Mouse (Mus musculus): ENCODE results near the gene Crk. TPM values are rescaled to one million over a fixed set of nuclear protein-coding genes. Genes with fewer than 3 reads are reported as not detected.

Crk gene
- polyA plus RNA-seq, 1 experiment from 2014 or later, result 53.6 TPM

DNA sequence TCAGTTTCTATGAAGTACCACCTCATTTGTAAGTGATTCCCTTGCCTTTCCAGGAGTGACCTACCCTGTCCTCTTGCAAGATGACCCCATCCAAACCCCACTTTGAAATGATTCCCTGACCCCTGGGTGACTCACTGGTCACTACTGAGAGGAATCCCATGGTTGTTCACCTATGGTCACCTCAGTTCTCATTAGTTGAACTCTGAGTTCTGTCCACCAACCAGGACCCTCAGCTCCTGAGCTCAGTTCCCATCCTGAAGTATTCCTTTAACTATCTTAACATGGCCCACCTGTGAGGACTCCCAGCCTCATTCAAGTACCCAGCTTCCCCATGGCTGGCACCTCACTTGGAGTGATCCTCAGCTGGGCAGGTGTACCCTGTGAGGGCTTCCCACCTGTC lies 21.2 kb upstream of the Crk start:
- H3K4me3 ChIP-seq, result no peak overlapping the region
- H3K4me1 ChIP-seq, result peaks cover 59% of the 10 kb centered on the region
- H3K9ac ChIP-seq, result no peak overlapping the region
- peaks cover 57% of the 10 kb centered on the region for H3K36me3 ChIP-seq
- no peak overlapping the region for H3K4me2 ChIP-seq
- no peak overlapping the region for H3K27ac ChIP-seq
- no peaks in the 10 kb centered on the region for H3K27me3 ChIP-seq (replicated peaks)
- H3K9me3 ChIP-seq (replicated peaks), result no peaks in the 10 kb centered on the region
- ATAC-seq, result no peak

- Histone ChIP-seq H3K4me1 (peaks cover 55% of the 10 kb centered on the region), H3K4me3 (no peak overlapping the region), H3K4me2 (no peak overlapping the region), H3K27me3 (replicated peaks) (no peaks in the 10 kb centered on the region), H3K27ac (no peak overlapping the region), H3K9me3 (replicated peaks) (no peaks in the 10 kb centered on the region), H3K36me3 (peaks cover 60% of the 10 kb centered on the region), H3K9ac (no peak overlapping the region)
- no peak for ATAC-seq
- 93% methylated on average over 13 of the region's 13 CpGs for WGBS (ENCODE audit: insufficient replicate concordance)
Observed at GRCm38 (mm10) chr11:75658311-75658710, 20.7 kb upstream of the Crk start.

- 78% methylated on average over 14 of the region's 14 CpGs for WGBS (ENCODE audit: insufficient replicate concordance)
- Histone ChIP-seq H3K9ac (no peak overlapping the region), H3K4me2 (no peak overlapping the region), H3K27ac (no peak overlapping the region), H3K4me3 (no peak overlapping the region), H3K27me3 (replicated peaks) (no peaks in the 10 kb centered on the region), H3K4me1 (peaks cover 46% of the 10 kb centered on the region), H3K9me3 (replicated peaks) (no peaks in the 10 kb centered on the region), H3K36me3 (peaks cover 69% of the 10 kb centered on the region)
- no peak for ATAC-seq
Observed at GRCm38 (mm10) chr11:75658996-75659750, 19.9 kb upstream of the Crk start.

GRCm38 (mm10) chr11:75660081-75660590 lies 18.9 kb upstream of the Crk start:
- Histone ChIP-seq H3K27ac (no peak overlapping the region), H3K27me3 (replicated peaks) (no peaks in the 10 kb centered on the region), H3K4me1 (peaks cover 36% of the 10 kb centered on the region), H3K4me3 (no peak overlapping the region), H3K9ac (no peak overlapping the region), H3K4me2 (no peak overlapping the region), H3K36me3 (peaks cover 76% of the 10 kb centered on the region), H3K9me3 (replicated peaks) (no peaks in the 10 kb centered on the region)
- ATAC-seq, result no peak
- 89% methylated on average over 12 of the region's 12 CpGs for WGBS (ENCODE audit: insufficient replicate concordance)

- Histone ChIP-seq H3K4me1 (peaks cover 26% of the 10 kb centered on the region), H3K27ac (no peak overlapping the region), H3K36me3 (peaks cover 86% of the 10 kb centered on the region), H3K4me2 (no peak overlapping the region; the same call in 1 of the 2 replicates), H3K9me3 (replicated peaks) (no peaks in the 10 kb centered on the region), H3K9ac (no peak overlapping the region), H3K4me3 (no peak overlapping the region), H3K27me3 (replicated peaks) (no peaks in the 10 kb centered on the region)
- ATAC-seq, result no peak
- 85% methylated on average over 21 of the region's 21 CpGs for WGBS (ENCODE audit: insufficient replicate concordance)
Observed at GRCm38 (mm10) chr11:75660941-75661800, 17.9 kb upstream of the Crk start.

- Histone ChIP-seq H3K4me1 (peaks cover 21% of the 10 kb centered on the region), H3K4me2 (no peak overlapping the region), H3K9ac (no peak overlapping the region), H3K4me3 (no peak overlapping the region), H3K27me3 (replicated peaks) (no peaks in the 10 kb centered on the region), H3K27ac (no peak overlapping the region), H3K36me3 (peaks cover 96% of the 10 kb centered on the region), H3K9me3 (replicated peaks) (no peaks in the 10 kb centered on the region)
- 84% methylated on average over 7 of the region's 7 CpGs for WGBS (ENCODE audit: insufficient replicate concordance)
- ATAC-seq, result no peak
Observed at GRCm38 (mm10) chr11:75662131-75662530, 16.9 kb upstream of the Crk start.

- Histone ChIP-seq H3K27me3 (replicated peaks) (no peaks in the 10 kb centered on the region), H3K36me3 (peaks cover 94% of the 10 kb centered on the region), H3K4me3 (no peak overlapping the region), H3K9ac (no peak overlapping the region), H3K27ac (no peak overlapping the region), H3K4me1 (peaks cover 21% of the 10 kb centered on the region), H3K9me3 (replicated peaks) (no peaks in the 10 kb centered on the region), H3K4me2 (no peak overlapping the region)
- no peak for ATAC-seq
- 89% methylated on average over 6 of the region's 6 CpGs for WGBS (ENCODE audit: insufficient replicate concordance)
Observed at GRCm38 (mm10) chr11:75666296-75666695, 12.8 kb upstream of the Crk start.

- Histone ChIP-seq H3K4me2 (no peak overlapping the region), H3K27ac (no peak overlapping the region), H3K27me3 (replicated peaks) (no peaks in the 10 kb centered on the region), H3K4me3 (no peak overlapping the region), H3K9me3 (replicated peaks) (no peaks in the 10 kb centered on the region), H3K4me1 (peaks cover 14% of the 10 kb centered on the region), H3K9ac (no peak overlapping the region), H3K36me3 (peaks cover 96% of the 10 kb centered on the region)
- no peak for ATAC-seq
- WGBS (ENCODE audit: insufficient replicate concordance), result 65% methylated on average over 3 of the region's 3 CpGs
Observed at GRCm38 (mm10) chr11:75668621-75669020, 10.4 kb upstream of the Crk start.

DNA sequence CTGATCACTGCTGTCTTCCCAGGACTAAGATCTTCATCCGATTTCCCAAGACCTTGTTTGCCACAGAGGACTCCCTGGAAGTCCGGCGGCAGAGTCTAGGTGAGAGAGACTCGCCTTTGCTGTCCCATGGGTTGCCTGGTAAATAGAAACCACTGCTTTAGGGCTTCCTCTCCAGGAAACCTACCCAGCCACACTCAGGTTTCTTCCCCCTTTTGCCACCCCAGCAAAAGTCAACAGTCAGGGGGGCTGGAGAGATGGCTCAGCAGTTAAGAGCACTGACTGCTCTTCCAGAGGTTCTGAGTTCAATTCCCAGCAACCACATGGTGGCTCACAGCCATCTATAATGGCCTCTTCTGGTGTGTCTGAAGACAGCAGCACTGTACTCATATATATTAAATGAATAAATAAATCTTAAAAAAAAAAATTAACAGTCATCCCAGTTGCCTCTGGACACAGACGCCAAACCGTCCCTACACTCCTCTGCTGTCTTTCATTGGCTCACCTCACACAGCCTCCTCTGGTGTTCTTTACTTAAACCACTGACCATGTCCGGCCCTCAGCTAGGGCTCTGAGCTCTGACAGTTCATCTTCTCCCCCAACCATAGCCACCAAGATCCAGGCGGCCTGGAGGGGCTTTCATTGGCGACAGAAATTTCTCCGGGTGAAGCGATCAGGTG lies 9.7 kb upstream of the Crk start:
- H3K4me1 ChIP-seq, result peaks cover 14% of the 10 kb centered on the region
- peaks cover 93% of the 10 kb centered on the region for H3K36me3 ChIP-seq
- 81% methylated on average over 11 of the region's 11 CpGs for WGBS (ENCODE audit: insufficient replicate concordance)
- no peak overlapping the region for H3K4me2 ChIP-seq
- no peak overlapping the region for H3K4me3 ChIP-seq
- no peak for ATAC-seq
- H3K27ac ChIP-seq, result no peak overlapping the region
- no peaks in the 10 kb centered on the region for H3K27me3 ChIP-seq (replicated peaks)
- H3K9ac ChIP-seq, result no peak overlapping the region
- no peaks in the 10 kb centered on the region for H3K9me3 ChIP-seq (replicated peaks)

- no peak overlapping the region for H3K4me2 ChIP-seq
- no peaks in the 10 kb centered on the region for H3K9me3 ChIP-seq (replicated peaks)
- H3K4me3 ChIP-seq, result no peak overlapping the region
- no peak overlapping the region for H3K27ac ChIP-seq
- peaks cover 14% of the 10 kb centered on the region for H3K4me1 ChIP-seq
- H3K9ac ChIP-seq, result no peak overlapping the region
- no peaks in the 10 kb centered on the region for H3K27me3 ChIP-seq (replicated peaks)
- H3K36me3 ChIP-seq, result peaks cover 89% of the 10 kb centered on the region
- no peak for ATAC-seq
- WGBS (ENCODE audit: insufficient replicate concordance), result 78% methylated on average over 12 of the region's 12 CpGs
Observed at GRCm38 (mm10) chr11:75669853-75670200, 9.2 kb upstream of the Crk start.

DNA sequence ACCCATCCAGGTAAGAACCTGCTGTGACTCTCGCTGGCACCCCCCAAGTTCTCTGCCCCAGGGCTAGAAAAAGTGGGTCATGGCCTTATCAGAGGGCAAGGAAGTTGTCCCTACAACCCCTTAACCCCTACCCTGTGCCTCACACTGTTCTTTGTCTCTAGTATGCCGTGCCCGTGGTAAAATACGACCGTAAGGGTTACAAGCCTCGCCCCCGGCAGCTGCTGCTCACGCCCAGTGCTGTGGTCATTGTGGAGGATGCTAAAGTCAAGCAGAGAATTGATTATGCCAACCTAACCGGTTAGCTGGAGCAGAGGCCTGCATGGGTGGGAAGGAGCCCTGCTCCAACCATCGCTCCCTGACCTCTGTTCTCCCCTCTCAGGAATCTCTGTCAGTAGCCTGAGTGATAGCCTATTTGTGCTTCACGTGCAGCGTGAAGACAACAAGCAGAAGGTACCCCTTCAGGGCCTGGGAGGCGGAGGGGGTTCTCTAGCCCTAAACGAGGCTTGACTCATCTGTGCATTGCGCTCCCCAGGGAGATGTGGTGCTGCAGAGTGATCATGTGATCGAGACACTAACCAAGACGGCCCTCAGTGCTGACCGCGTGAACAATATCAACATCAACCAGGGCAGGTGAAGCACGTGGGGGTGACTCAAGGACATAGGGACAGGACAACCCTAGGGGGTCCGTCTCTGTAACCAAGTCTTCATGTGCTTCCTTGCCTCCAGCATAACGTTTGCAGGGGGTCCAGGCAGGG lies 7.5 kb upstream of the Crk start:
- H3K9ac ChIP-seq, result no peak overlapping the region
- no peak overlapping the region for H3K27ac ChIP-seq
- no peak overlapping the region for H3K4me2 ChIP-seq
- no peak overlapping the region for H3K4me3 ChIP-seq
- no peaks in the 10 kb centered on the region for H3K27me3 ChIP-seq (replicated peaks)
- peaks cover 73% of the 10 kb centered on the region for H3K36me3 ChIP-seq
- 84% methylated on average over 22 of the region's 22 CpGs for WGBS (ENCODE audit: insufficient replicate concordance)
- H3K4me1 ChIP-seq, result peaks cover 12% of the 10 kb centered on the region
- no peaks in the 10 kb centered on the region for H3K9me3 ChIP-seq (replicated peaks)
- ATAC-seq, result no peak
